Mouse (Mus musculus) brain, embryonic 14.5 days (tissue): ENCODE measurements around the gene Tarbp2. TPM values are rescaled to one million over a fixed set of nuclear protein-coding genes. Genes with fewer than 3 reads are reported as not detected.

Source experiments
- DNase-seq: peaks from one replicate; pipeline ENCODE4 v3.0.0-alpha.2; 2011; ENCODE audit warnings: low read depth
- CTCF ChIP-seq: fragments of 200-500 bp; IDR thresholded peaks from 2 replicates; pipeline ENCODE4 v1.5.1; 2012; ENCODE audit warnings: inconsistent platforms, mild to moderate bottlenecking, moderate library complexity, borderline replicate concordance; ENCODE audit not compliant: insufficient read depth, insufficient read length; ENCODE audit errors: extremely low read depth
- POLR2A ChIP-seq: fragments of 200-500 bp; IDR thresholded peaks from 2 replicates; pipeline ENCODE4 v1.6.1; 2012; ENCODE audit warnings: mild to moderate bottlenecking, inconsistent platforms, borderline replicate concordance; ENCODE audit not compliant: poor library complexity, insufficient read depth, insufficient read length, severe bottlenecking; ENCODE audit errors: extremely low read depth
- polyA plus RNA-seq: library from polyadenylated mRNA; depleted of rRNA; stranded (reverse); fragments of >200 nt; gene quantifications from 2 replicates; pipeline ENCODE4 v1.2.3, GENCODE M21; 2012; rRNA removed

The Tarbp2 gene
- polyA plus RNA-seq, 1 experiment, result 126 TPM

DNA sequence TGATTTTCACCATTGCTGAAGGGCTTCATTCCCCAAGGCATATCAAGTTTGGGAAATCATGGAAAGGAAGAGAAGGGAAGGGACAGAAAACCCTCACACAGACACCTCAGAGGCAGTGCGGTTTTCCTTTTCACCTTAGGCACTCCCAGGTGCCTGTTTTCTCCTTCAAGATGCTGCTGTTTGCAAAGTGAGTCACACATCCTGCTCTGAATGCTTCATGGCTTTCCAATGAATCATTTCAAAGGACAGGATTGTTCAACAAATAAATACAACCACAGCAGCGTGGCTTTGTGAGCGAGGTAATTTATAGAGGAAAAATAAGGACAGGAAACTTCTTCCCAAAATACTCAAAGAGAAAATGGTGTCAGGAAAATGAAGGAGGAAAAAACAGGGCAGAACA lies 54.1 kb downstream of the Tarbp2 start:
- DNase-seq, result no peak
- TF ChIP-seq CTCF (no peak), POLR2A (no peak)

Other genes with a start within 250 kb of the Tarbp2 start
- 0.18 and 0.23 TPM in 2 replicates for gene Gm9918, start 247.6 kb upstream of the Tarbp2 start, polyA plus RNA-seq
- 48.7 and 53.6 TPM in 2 replicates for gene Mfsd5, start 238.7 kb upstream of the Tarbp2 start, polyA plus RNA-seq
- gene Espl1, start 221.9 kb upstream of the Tarbp2 start, polyA plus RNA-seq, result 11.3 and 12.6 TPM in 2 replicates
- gene Pfdn5, start 192.1 kb upstream of the Tarbp2 start, polyA plus RNA-seq, result 303 and 362 TPM in 2 replicates
- gene Myg1, start 186.5 kb upstream of the Tarbp2 start, polyA plus RNA-seq, result 109 and 137 TPM in 2 replicates
- 33.6 and 49.2 TPM in 2 replicates for gene Aaas, start 167.4 kb upstream of the Tarbp2 start, polyA plus RNA-seq
- gene Sp7, start 151.0 kb upstream of the Tarbp2 start, polyA plus RNA-seq, result 0.69 and 4.1 TPM in 2 replicates
- 19.2 and 20.8 TPM in 2 replicates for gene Sp1, start 112.0 kb upstream of the Tarbp2 start, polyA plus RNA-seq
- 0.48 and 0.53 TPM in 2 replicates for gene Amhr2, start 72.8 kb upstream of the Tarbp2 start, polyA plus RNA-seq
- gene Prr13, start 59.2 kb upstream of the Tarbp2 start, polyA plus RNA-seq, result 94.6 and 117 TPM in 2 replicates
- gene Pcbp2, start 47.7 kb upstream of the Tarbp2 start, polyA plus RNA-seq, result 569 and 716 TPM in 2 replicates
- not detected in 2 replicates for gene Gm10337, start 14.5 kb upstream of the Tarbp2 start, polyA plus RNA-seq
- 72.4 and 79.2 TPM in 2 replicates for gene Map3k12, start 1.1 kb upstream of the Tarbp2 start, polyA plus RNA-seq
- 7.1 and 7.5 TPM in 2 replicates for gene Npff, start 6.8 kb downstream of the Tarbp2 start, polyA plus RNA-seq
- not detected in 2 replicates for gene Gm28047, start 106.9 kb downstream of the Tarbp2 start, polyA plus RNA-seq
- gene Atf7, start 107.3 kb downstream of the Tarbp2 start, polyA plus RNA-seq, result 42.5 and 48.8 TPM in 2 replicates
- 462 and 655 TPM in 2 replicates for gene Atp5g2, start 154.2 kb downstream of the Tarbp2 start, polyA plus RNA-seq
- gene Calcoco1, start 204.0 kb downstream of the Tarbp2 start, polyA plus RNA-seq, result 46.2 and 48.4 TPM in 2 replicates